Mouse (Mus musculus): Measurements from ENCODE around the gene Pik3r5.

Gene Pik3r5

GRCm38 (mm10) chr11:68400727-68401219, 31.1 kb upstream of the Pik3r5 start, which contains the start of gene Ntn1:
Gene Ntn1, minus strand, starts transcription at chr11:68400823.
- no peak for DNase-seq (ENCODE audit: low read depth, low spot score)

GRCm38 (mm10) chr11:68401428-68401827, 30.5 kb upstream of the Pik3r5 start:
- DNase-seq (ENCODE audit: low read depth, low spot score), result no peak

- peak; percentile 41 for DNase-seq (ENCODE audit: low read depth, low spot score)
Measured at GRCm38 (mm10) chr11:68404185-68404584, 27.7 kb upstream of the Pik3r5 start.

- no peak for DNase-seq (ENCODE audit: low read depth, low spot score)
Measured at GRCm38 (mm10) chr11:68405576-68405975, 26.3 kb upstream of the Pik3r5 start.

GRCm38 (mm10) chr11:68407266-68407926, 24.5 kb upstream of the Pik3r5 start:
- peak; percentile 20 for DNase-seq (ENCODE audit: low read depth, low spot score)

- DNase-seq (ENCODE audit: low read depth, low spot score), result peak; percentile 62
Measured at GRCm38 (mm10) chr11:68408127-68408526, 23.8 kb upstream of the Pik3r5 start.

GRCm38 (mm10) chr11:68417001-68417400, 14.9 kb upstream of the Pik3r5 start:
- DNase-seq (ENCODE audit: low read depth, low spot score), result no peak

GRCm38 (mm10) chr11:68417831-68418230, 14.1 kb upstream of the Pik3r5 start:
- peak; percentile 86 for DNase-seq (ENCODE audit: low read depth, low spot score)

- no peak for DNase-seq (ENCODE audit: low read depth, low spot score)
Measured at GRCm38 (mm10) chr11:68425492-68426315, 6.2 kb upstream of the Pik3r5 start.

GRCm38 (mm10) chr11:68427083-68427570, 4.8 kb upstream of the Pik3r5 start:
- no peak for DNase-seq (ENCODE audit: low read depth, low spot score)

- no peak for DNase-seq (ENCODE audit: low read depth, low spot score)
Measured at GRCm38 (mm10) chr11:68430662-68431061, 1.3 kb upstream of the Pik3r5 start.

- peak; percentile 76 for DNase-seq (ENCODE audit: low read depth, low spot score)
Measured at GRCm38 (mm10) chr11:68432361-68433021, 570 bp downstream of the Pik3r5 start.

GRCm38 (mm10) chr11:68433534-68433933, 1.6 kb downstream of the Pik3r5 start:
- DNase-seq (ENCODE audit: low read depth, low spot score), result no peak

GRCm38 (mm10) chr11:68434697-68435096, 2.8 kb downstream of the Pik3r5 start:
- DNase-seq (ENCODE audit: low read depth, low spot score), result peak; percentile 66

- DNase-seq (ENCODE audit: low read depth, low spot score), result peak; percentile 75
Measured at GRCm38 (mm10) chr11:68435601-68436000, 3.7 kb downstream of the Pik3r5 start.

GRCm38 (mm10) chr11:68436376-68436775, 4.5 kb downstream of the Pik3r5 start:
- DNase-seq (ENCODE audit: low read depth, low spot score), result peak; percentile 78

- no peak for DNase-seq (ENCODE audit: low read depth, low spot score)
Measured at GRCm38 (mm10) chr11:68440100-68440499, 8.2 kb downstream of the Pik3r5 start.

- DNase-seq (ENCODE audit: low read depth, low spot score), result no peak
Measured at GRCm38 (mm10) chr11:68440965-68441364, 9.0 kb downstream of the Pik3r5 start.

- DNase-seq (ENCODE audit: low read depth, low spot score), result peak; percentile 62
Measured at GRCm38 (mm10) chr11:68442346-68442745, 10.4 kb downstream of the Pik3r5 start.

GRCm38 (mm10) chr11:68442983-68443638, 11.2 kb downstream of the Pik3r5 start:
- peak; percentile 15 for DNase-seq (ENCODE audit: low read depth, low spot score)

- DNase-seq (ENCODE audit: low read depth, low spot score), result no peak
Measured at GRCm38 (mm10) chr11:68445901-68446300, 14.0 kb downstream of the Pik3r5 start.
